28 mouse cellular contexts compared by ENCODE assay signal in genomic region chr3:101423188-101423587, GRCm38 (mm10). TPM values are rescaled to one million over a fixed set of nuclear protein-coding genes. Genes with fewer than 3 reads are reported as not detected.
A peak's percentile ranks its signal among the peaks of the same experiment; 100 is the strongest.
DNase-seq lines count a peak whose midpoint lies in the region; ATAC-seq lines count a peak whose summit lies in the region.
"Had no signal": no experiment of that assay in that cellular context is flagged by ENCODE, and none has a peak within 500 bp of the region (broad histone marks: within the 10 kb centered on the region; RNA-seq: fewer than 3 reads in every experiment).

No protein-coding gene starts in this region.

- DNase-seq in embryo, embryonic 10 days (ENCODE audit: low spot score), result peak; percentile 16
- DNase-seq in embryo, embryonic 9.5 days (ENCODE audit: extremely low spot score), result no peak
- DNase-seq in limb, embryonic 10.5 days (ENCODE audit: low spot score), result no peak
- DNase-seq in retina, postnatal 1 day, result peak; percentile 60
- DNase-seq in retina, embryonic 14.5 days (ENCODE audit: low spot score), result no peak
- DNase-seq in liver, result no peak
- DNase-seq: adrenal gland, adult 2 months; adrenal gland, postnatal 25 days; cerebellum, adult 11-12 months; cerebellum, adult 8-10 months; cerebellum, postnatal 10 days; gastrocnemius, postnatal 10 days; gastrocnemius, postnatal 36 days; heart, adult 2 months; heart, postnatal 14 days; heart, postnatal 4 days had no signal

- no peak overlapping the region for H3K4me2 ChIP-seq in limb, embryonic 12.5 days
- H3K4me2 ChIP-seq in forebrain, embryonic 13.5 days, result no peak overlapping the region
- H3K4me2 ChIP-seq: forebrain, embryonic 12.5 days; heart, embryonic 13.5 days; hindbrain, embryonic 12.5 days; hindbrain, embryonic 15.5 days; intestine, embryonic 15.5 days had no signal

- no peak overlapping the region for H3K9ac ChIP-seq in limb, embryonic 12.5 days (replicated peaks)
- H3K9ac ChIP-seq in forebrain, embryonic 13.5 days, result no peak overlapping the region
- H3K9ac ChIP-seq: forebrain, embryonic 12.5 days; heart, embryonic 13.5 days; hindbrain, embryonic 12.5 days; hindbrain, embryonic 15.5 days; intestine, embryonic 15.5 days had no signal

- peaks cover 30% of the 10 kb centered on the region for H3K36me3 ChIP-seq in limb, embryonic 12.5 days
- H3K36me3 ChIP-seq in limb, embryonic 10.5 days, result peaks cover 30% of the 10 kb centered on the region
- peaks cover 19% of the 10 kb centered on the region for H3K36me3 ChIP-seq in forebrain, embryonic 13.5 days (ENCODE audit: poor library complexity, severe bottlenecking)
- H3K36me3 ChIP-seq: intestine, embryonic 15.5 days had no signal

- H3K4me3 ChIP-seq in limb, embryonic 12.5 days (replicated peaks), result no peak overlapping the region
- no peak overlapping the region for H3K4me3 ChIP-seq in limb, embryonic 10.5 days
- no peak overlapping the region for H3K4me3 ChIP-seq in forebrain, embryonic 13.5 days
- H3K4me3 ChIP-seq: erythroblast, embryonic 14.5 days; forebrain, embryonic 12.5 days; heart, adult 2 months; heart, embryonic 10.5 days; heart, embryonic 13.5 days; hindbrain, embryonic 12.5 days; hindbrain, embryonic 15.5 days; intestine, embryonic 15.5 days had no signal

- WGBS in limb, embryonic 12.5 days, result 47% methylated on average over 4 of the region's 4 CpGs
- 59% methylated on average over 4 of the region's 4 CpGs for WGBS in limb, embryonic 10.5 days
- WGBS in forebrain, embryonic 13.5 days, result 15% methylated on average over 4 of the region's 4 CpGs

- H3K27me3 ChIP-seq in limb, embryonic 12.5 days, result no peaks in the 10 kb centered on the region
- H3K27me3 ChIP-seq in limb, embryonic 10.5 days (ENCODE audit: low read depth, poor library complexity, severe bottlenecking), result no peaks in the 10 kb centered on the region
- no peaks in the 10 kb centered on the region for H3K27me3 ChIP-seq in forebrain, embryonic 13.5 days
- H3K27me3 ChIP-seq: CH12.LX; forebrain, embryonic 12.5 days; heart, embryonic 13.5 days; hindbrain, embryonic 12.5 days; hindbrain, embryonic 15.5 days; intestine, embryonic 15.5 days had no signal

- H3K4me1 ChIP-seq in limb, embryonic 12.5 days (replicated peaks), result peaks cover 46% of the 10 kb centered on the region
- peaks cover 48% of the 10 kb centered on the region for H3K4me1 ChIP-seq in limb, embryonic 10.5 days
- peaks cover 24% of the 10 kb centered on the region for H3K4me1 ChIP-seq in forebrain, embryonic 13.5 days

- no peak for ATAC-seq in limb, embryonic 12.5 days (ENCODE audit: insufficient number of reproducible peaks, insufficient read depth, low FRiP score, low TSS enrichment, low read depth)
- no peak for ATAC-seq in forebrain, embryonic 13.5 days
- ATAC-seq: forebrain, embryonic 16.5 days; intestine, embryonic 15.5 days had no signal

- no peaks in the 10 kb centered on the region for H3K9me3 ChIP-seq in limb, embryonic 12.5 days
- no peaks in the 10 kb centered on the region for H3K9me3 ChIP-seq in limb, embryonic 10.5 days (replicated peaks)
- H3K9me3 ChIP-seq in forebrain, embryonic 13.5 days (replicated peaks), result no peaks in the 10 kb centered on the region
- H3K9me3 ChIP-seq: forebrain, embryonic 12.5 days; G1E; heart, embryonic 10.5 days; heart, embryonic 13.5 days; hindbrain, embryonic 12.5 days; hindbrain, embryonic 15.5 days; intestine, embryonic 15.5 days had no signal

- H3K27ac ChIP-seq in limb, embryonic 12.5 days, result peak overlapping the region; percentile 69; the same call in 1 of the 2 replicates
- no peak overlapping the region for H3K27ac ChIP-seq in limb, embryonic 10.5 days
- H3K27ac ChIP-seq in forebrain, embryonic 13.5 days, result no peak overlapping the region
- H3K27ac ChIP-seq: forebrain, embryonic 12.5 days; heart, adult 2 months; heart, embryonic 10.5 days; heart, embryonic 13.5 days; hindbrain, embryonic 12.5 days; hindbrain, embryonic 15.5 days; intestine, embryonic 15.5 days had no signal

RNA-seq across cellular contexts. Expression of gene Igsf3, which starts 46.3 kb away (rescaled TPM):
- 95.2 and 104 TPM in 2 replicates for polyA plus RNA-seq in limb, embryonic 12.5 days (2016; fragmentation: Nextera tagmentation; extraction: Ambion mirVana)
- 59.9 and 84.9 TPM in 2 replicates for polyA plus RNA-seq in limb, embryonic 10.5 days (2016; fragmentation: Nextera tagmentation; extraction: Ambion mirVana)
- polyA plus RNA-seq in forebrain, embryonic 13.5 days (2015; fragmentation: Nextera tagmentation; extraction: Ambion mirVana), result 39.7 and 42.2 TPM in 2 replicates

Comparison
In these comparisons a context has a peak if more than half of its experiments do, and no peak if none do; other contexts are left out.
1. DNase-seq: peak in embryo, embryonic 10 days (single experiment) and retina, postnatal 1 day (single experiment); none in embryo, embryonic 9.5 days (single experiment), limb, embryonic 10.5 days (single experiment), retina, embryonic 14.5 days (single experiment) and liver (single experiment).